Mouse (Mus musculus) heart, adult 8-10 months (tissue): ENCODE measurements around the gene Ppard. TPM values are rescaled to one million over a fixed set of nuclear protein-coding genes. Genes with fewer than 3 reads are reported as not detected.

ENCODE experiments used
- DNase-seq: peaks from one replicate; pipeline ENCODE4 v3.0.0; 2022; ENCODE audit warnings: low spot score
- total RNA-seq, 4 experiments: library from RNA; stranded (reverse); gene quantifications; 2 replicates each; pipeline ENCODE4 v1.2.4; 2022

The Ppard gene
- total RNA-seq, 4 experiments from 2014 or later = 32.4 to 33.8 (median 33.1) TPM

DNA sequence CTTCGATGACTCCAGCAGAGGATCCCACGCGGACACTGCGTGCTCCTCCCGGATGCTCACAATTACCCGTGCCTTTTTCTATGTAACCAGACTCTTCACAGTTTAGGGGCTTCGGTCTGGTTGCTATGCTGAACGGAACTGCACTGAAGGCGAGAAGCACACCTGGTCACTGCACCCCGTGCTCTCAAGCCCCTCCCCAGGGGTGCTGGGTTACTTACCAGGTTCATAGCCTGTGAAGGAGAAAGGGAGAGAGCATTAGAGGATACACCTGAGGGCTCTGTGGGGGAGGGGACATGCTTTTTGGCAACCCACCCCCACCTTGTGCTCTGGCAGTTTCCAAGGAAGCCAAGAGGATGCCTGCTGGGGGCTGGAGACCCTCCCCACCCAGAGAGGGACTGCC, 102.8 kb downstream of the Ppard start:
- DNase-seq = no peak

DNA sequence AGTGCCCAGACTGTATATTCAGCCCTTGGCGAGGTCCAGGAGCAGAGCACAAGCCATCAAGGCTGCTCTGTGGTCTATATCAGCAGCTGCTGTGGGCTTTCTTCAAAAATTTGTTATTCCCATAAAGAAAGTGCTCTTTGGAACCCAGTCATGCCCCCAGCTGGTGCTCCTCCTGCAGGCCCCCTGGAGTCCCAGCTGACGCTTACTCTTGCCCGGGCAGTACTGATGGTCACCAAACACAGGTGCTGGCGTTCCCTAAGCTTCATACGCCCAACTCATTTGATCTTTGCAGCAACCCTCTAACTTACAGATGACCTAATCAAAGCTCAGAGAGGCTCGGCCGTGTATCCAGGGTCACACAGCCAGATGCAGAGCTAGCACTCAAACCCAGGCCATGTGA, 105.0 kb downstream of the Ppard start:
- no peak for DNase-seq

DNA sequence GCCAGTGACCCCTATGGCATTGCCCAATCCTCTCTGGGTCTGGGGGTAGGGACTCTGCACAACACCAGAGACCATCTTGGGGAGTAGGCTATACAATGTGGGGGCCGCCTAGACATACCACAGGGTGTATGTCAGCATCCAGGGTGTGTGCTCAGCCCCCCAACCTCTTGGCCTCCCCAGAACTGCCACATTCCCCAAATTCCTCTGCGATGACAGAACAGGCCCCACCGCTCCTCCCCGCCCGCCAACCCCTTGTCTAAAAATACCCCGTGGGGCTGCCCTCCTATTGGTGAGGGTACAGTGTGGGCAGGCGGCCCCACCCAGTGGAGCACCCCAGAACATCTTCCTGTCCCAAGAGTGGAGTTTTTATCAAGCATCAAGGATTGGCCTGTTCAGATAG, 108.1 kb downstream of the Ppard start:
- DNase-seq = no peak

DNA sequence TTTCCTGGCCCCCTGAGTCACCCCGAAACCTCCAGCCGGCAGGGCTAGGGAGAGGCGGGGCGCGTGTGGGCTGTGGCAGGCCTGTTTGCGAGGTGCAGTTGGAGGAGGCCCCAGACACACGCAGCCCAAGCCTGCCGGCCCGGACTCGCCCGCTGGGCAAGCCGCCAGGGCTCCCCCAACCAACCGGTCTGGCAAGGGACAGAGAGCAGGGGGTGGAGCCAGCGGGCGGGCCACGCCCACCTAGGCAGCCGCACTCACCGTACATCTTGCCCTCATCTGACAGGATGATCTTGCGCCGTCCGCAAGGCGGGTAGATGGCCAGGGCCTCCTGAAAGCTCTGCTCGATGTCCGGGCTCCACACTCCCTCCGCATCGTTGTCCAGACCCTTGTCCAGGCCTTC, 108.6 kb downstream of the Ppard start:
- DNase-seq = peak; percentile 46

DNA sequence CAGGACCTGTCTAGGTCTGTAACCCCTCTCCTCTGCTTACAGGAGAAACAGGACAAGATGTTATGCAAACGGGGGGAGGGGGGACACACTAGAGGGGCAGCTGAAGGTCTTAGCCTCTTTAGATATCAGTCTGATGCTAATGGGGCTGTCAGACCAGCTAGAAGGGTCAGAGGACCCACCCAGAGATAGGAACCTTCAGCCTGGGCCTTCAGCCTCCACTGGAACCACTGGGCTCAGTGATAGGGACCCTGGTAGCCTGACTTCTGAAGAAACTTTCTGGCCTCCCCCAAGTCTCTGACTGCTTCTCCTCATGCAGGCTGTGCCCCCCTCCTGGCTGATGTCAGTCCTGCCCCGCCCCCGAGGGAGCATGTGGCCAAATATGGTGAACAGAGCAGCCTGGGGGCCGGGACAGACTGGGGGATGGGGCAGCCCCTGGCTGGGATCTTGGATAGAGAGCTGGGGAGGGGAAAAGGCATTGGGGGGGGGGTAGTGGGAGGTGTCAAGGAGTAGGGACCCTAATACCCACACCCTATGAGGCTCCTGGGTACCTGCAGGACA, 111.6 kb downstream of the Ppard start:
- DNase-seq = no peak

DNA sequence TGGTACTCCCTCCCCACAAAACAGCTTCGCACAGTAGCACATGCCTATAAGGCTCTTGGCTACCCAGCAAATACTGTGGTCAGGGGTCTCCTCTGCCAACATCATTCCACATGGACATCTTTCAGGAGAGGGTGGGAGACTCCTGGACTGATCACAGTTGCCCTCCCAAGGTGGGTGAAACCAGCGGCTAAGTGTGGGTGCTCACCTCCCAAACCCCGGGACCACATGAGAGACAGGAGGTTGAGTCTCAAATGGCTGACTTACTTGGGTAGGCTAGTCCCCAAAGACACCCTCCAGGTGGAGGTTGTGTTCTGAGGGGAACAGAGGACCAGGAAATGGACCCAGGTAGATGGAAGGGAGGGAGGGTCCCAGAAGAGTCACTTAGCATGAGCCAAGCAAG, 112.2 kb downstream of the Ppard start:
- DNase-seq = no peak

DNA sequence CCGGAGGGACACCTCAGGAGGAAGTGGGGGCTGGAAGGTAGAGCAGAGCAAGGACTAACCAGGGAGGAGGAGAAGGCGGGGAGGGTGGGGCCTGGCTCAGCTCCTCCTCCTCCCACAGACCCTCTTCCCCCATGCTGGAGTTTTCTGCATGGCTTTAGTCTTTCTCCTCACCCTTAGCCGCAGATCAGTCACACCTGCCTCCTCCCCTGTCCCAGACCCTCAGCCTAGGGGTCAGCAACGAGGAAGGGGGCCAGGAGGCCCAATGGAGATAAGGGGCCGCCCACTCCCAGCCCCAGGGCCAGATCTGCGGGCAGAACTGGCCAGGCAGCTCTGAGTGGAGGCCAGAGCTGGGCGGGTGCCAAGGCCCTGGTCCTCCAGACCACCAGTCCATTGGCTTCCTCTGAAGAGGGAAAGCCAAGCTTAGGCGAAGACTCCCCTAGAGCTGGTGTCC, 112.8 kb downstream of the Ppard start:
- no peak for DNase-seq

DNA sequence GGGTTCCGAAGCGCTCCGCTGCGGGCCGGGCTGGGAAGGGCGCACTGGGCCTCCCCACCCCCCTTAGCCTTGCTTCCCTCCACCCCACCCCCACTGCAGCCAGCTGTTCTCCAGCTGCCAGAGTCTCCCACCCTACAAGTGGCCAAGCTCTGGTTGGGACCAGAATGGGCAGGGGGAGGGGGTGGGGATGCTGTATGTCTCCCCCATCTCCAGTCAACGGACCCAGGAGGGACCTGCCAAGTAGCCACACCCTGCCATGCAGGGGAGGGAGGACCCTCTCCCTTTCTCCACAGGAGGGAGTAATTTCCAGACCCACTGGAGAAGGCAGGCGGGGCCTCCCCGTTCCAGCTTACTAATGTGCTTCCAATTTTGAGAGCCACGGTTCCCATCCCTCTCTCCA, 113.4 kb downstream of the Ppard start:
- DNase-seq = no peak

DNA sequence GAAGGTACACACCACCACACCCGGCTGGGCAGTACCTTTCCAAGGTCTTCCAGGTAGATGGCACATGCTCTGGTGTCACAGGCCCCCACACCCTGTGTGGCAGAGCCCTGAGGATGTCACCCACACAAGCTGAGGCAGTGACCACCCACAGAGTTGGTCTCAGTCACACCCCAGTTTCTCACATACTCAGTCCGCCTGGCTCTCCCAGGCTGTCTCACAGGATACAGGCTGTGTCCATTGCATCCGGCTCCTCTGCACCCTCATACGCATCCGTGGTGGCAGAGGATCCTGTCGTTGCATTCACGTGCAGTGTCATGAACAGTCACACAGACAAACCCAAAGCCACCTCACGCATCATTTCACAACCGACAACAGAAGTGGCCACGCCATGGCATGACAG, 114.8 kb downstream of the Ppard start:
- no peak for DNase-seq

DNA sequence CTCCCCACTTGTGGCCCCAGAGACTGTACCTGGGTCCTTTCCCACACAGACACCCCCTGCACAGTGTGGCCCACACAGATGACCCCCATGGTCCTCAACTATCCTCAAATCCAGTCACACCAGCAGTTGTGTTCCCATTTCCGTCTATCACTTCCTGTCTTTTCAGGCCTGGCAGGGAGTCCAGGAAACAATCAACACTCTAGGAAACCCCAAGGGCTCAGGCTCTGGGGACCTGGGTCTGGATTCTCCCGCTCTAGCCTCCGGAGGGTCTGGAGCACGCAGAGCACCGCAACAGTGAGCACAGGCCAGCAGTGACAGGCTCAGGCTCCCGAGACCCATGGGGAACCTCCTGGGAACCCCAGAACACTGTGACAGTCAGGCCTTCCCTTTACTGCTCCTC, 115.7 kb downstream of the Ppard start:
- DNase-seq = no peak

DNA sequence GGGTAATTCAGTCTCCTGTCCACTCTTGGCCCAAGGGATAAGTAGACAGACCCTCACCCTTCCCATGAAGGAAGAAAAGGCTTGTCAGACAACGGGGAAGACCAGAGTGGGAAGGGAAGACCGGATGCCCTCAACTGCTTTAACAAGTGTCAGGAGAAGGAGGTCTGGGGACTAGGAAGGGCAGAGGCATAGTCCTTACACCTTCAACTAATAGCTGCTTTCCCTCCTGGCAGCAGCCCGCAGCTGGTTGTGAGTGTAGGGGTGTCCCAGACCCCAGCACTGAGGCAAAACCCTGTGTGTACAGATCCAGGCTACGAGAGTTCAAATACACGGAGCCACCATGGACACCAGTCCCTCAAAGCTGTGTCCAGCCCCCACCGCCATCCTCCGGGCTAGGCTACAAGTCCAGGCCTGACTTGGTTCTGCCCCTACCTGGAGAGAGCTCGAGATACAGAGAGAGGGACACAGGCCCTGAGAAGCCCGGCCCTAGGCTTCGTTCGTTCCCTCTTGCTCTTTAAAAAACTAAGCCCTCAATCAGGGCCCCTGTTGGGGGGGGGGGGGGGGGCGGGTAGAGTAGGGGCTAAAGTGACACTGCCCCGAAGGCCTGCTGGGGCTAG, 116.9 kb downstream of the Ppard start:
- no peak for DNase-seq

DNA sequence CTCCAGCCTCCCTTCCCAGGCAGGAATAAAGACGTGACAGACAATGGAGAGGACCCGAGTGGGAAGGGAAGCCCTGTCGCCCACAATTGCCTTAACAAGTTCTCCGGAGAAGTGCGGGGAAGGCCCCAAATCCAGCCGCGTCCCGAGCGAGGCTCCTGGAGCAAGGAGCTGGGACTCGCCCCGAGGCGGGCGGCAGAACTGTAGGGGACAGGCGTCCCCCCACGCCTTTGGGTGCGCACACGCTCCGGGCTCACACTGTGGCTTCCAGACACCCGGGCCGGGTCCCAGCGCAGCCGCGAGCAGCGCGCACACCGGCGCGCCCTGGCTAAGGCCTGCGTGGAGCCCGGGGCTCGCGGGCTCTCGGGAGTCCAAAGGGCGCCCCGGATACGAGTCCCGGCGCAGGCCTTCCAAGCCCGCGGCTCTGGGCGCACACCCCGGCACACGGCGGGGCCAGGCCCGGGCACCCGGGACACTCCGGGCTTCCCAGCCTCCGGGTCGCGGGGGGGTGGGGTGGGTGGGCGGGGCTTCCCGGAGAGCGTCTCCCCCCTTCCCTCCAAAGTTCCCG, 117.5 kb downstream of the Ppard start:
- DNase-seq = no peak

DNA sequence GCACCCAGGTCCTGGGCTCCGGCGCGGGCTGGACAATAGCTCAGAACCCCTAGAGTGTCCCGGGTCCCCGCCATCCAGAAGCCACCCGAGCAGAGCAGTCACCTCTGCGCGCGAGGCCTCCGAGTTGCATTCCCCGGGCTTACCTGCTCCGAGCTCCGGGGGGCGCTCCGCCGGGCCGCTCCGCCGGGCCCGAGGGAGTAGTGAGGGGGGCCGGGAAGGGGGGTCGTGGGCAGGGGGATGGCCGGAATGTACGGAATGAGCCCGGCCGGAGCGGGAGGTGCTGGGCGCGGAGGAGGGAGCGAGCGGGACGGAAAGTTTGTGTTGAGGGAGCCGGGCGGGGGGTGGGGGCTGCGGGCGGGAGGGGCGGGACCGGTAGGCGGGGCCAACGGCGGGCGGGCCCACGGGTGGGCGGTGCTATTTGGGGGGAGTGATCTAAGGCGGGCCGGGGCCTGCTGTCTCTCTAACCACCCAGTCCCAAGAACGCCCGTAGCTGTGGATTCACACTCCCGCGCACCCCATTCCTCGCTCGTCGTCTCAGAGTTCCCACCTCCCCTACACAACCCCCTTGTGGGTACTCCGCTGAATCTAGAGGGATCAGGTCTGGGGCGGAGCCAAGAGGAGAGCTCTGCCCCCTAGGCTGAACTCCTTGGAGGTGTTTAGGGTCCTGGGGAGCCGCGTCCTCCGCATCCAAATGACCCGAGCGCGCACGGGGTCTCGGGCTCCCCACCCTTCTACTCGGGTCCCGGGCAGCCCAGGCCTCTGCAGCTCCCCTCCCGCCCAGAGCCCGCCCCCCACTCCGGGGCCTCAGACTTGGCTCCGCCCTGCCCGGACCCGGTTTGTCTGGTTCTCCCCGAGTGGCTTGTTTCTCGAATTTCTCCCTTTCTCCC, 118.2 kb downstream of the Ppard start, which contains the start of gene Tead3:
Tead3 (minus strand) TSS at position 352 of the 887 bp plus-strand sequence.
- peak; percentile 61 for DNase-seq

Other genes starting within 250 kb of the Ppard start
- gene Tcp11, start 152.1 kb upstream of the Ppard start, total RNA-seq = under 1 TPM in 1 of 4 experiments, not detected in 3; 0.24 TPM
- under 1 TPM; 0.28 to 0.80 (median 0.54) TPM for gene Scube3, start 90.6 kb upstream of the Ppard start, total RNA-seq
- 10 to 100 TPM; 12.2 to 18.5 (median 14.2) TPM for gene Zfp523, start 55.6 kb upstream of the Ppard start, total RNA-seq
- 1 to 10 TPM; 2.5 to 4.0 (median 3.6) TPM for gene Def6, start 24.9 kb upstream of the Ppard start, total RNA-seq
- 10 to 100 TPM in 3 of 4 experiments, 1 to 10 TPM in 1; 9.2 to 15.2 (median 12.3) TPM for gene Fance, start 80.8 kb downstream of the Ppard start, total RNA-seq
- 100 to 1,000 TPM; 377 to 423 (median 382) TPM for gene Rpl10a, start 95.8 kb downstream of the Ppard start, total RNA-seq
- gene Tead3, start 118.1 kb downstream of the Ppard start, total RNA-seq = 10 to 100 TPM in 3 of 4 experiments, 1 to 10 TPM in 1; 8.4 to 15.6 (median 11.7) TPM
- not detected for gene Tulp1, start 132.5 kb downstream of the Ppard start, total RNA-seq